Mouse (Mus musculus) heart, postnatal 10 days (tissue): ENCODE results near the gene Olfr193. TPM values are rescaled to one million over a fixed set of nuclear protein-coding genes. Genes with fewer than 3 reads are reported as not detected.
"Not testable (repeated sequence)": the region's sequence is repeated elsewhere in the genome, so short reads cannot be mapped to it uniquely, and the experiment has no call there.

Experiments used
- DNase-seq, 2 experiments: peaks; one replicate each; pipeline ENCODE4 v3.0.0; 2021
- intact Hi-C: fragments of 180-260 bp; cut with DNase I; formaldehyde crosslinking; loops from one replicate; pipeline ENCODE4 v1.15.1; 2025
- total RNA-seq, 2 experiments: library from RNA; stranded (reverse); gene quantifications; 2 replicates each; pipeline ENCODE4 v1.2.3; 2021

The Olfr193 gene
- not detected for total RNA-seq

GRCm38 (mm10) chr16:59111781-59112180, at the start of gene Olfr193:
TSS of gene Olfr193 (minus strand) at chr16:59111881.
- DNase-seq = no peak

GRCm38 (mm10) chr16:59151996-59152395, 40.3 kb upstream of the Olfr193 start:
- intact Hi-C loops = no loop called here
- no peak for DNase-seq

More at GRCm38 (mm10) chr16:59111781-59112180, at the start of gene Olfr193:
- intact Hi-C loops = no loop called here

- intact Hi-C loops = no loop called here
- DNase-seq = no peak
Measured at GRCm38 (mm10) chr16:59146746-59147145, 35.1 kb upstream of the Olfr193 start, which contains the start of gene Olfr195. TSS of gene Olfr195 (plus strand) at chr16:59147046.

GRCm38 (mm10) chr16:59141105-59141504, 29.4 kb upstream of the Olfr193 start:
- no peak for DNase-seq
- intact Hi-C loops = no loop called here

- intact Hi-C loops = no loop called here
- DNase-seq = no peak
Measured at GRCm38 (mm10) chr16:59130740-59131139, 19.1 kb upstream of the Olfr193 start.

- intact Hi-C loops = no loop called here
- DNase-seq = no peak
Measured at GRCm38 (mm10) chr16:59120969-59121368, 9.3 kb upstream of the Olfr193 start, which contains the start of gene Olfr194. TSS of gene Olfr194 (minus strand) at chr16:59121069.

- intact Hi-C loops, DNase-seq: not testable (repeated sequence)
Measured at GRCm38 (mm10) chr16:59108522-59108921, 3.2 kb downstream of the Olfr193 start.

- intact Hi-C loops = no loop called here
- DNase-seq = no peak
Measured at GRCm38 (mm10) chr16:59105312-59105711, 6.4 kb downstream of the Olfr193 start.

- DNase-seq, intact Hi-C loops: not testable (repeated sequence)
Measured at GRCm38 (mm10) chr16:59089722-59090121, 22.0 kb downstream of the Olfr193 start, which contains the start of gene Olfr191. TSS of gene Olfr191 (minus strand) at chr16:59089822.

- intact Hi-C loops = not testable (repeated sequence)
Measured at GRCm38 (mm10) chr16:59081113-59081512, 30.6 kb downstream of the Olfr193 start.

GRCm38 (mm10) chr16:59077905-59078304, 33.8 kb downstream of the Olfr193 start, which contains the start of gene Olfr190:
TSS of gene Olfr190 (minus strand) at chr16:59078005.
- intact Hi-C loops = no loop called here
- no peak for DNase-seq

More at GRCm38 (mm10) chr16:59081113-59081512, 30.6 kb downstream of the Olfr193 start:
- DNase-seq = not testable (repeated sequence)

- no peak for DNase-seq
- intact Hi-C loops = no loop called here
Measured at GRCm38 (mm10) chr16:59073520-59073919, 38.2 kb downstream of the Olfr193 start.

GRCm38 (mm10) chr16:59071755-59072154, 39.9 kb downstream of the Olfr193 start:
- no peak for DNase-seq
- intact Hi-C loops = no loop called here

- DNase-seq, intact Hi-C loops: not testable (repeated sequence)
Measured at GRCm38 (mm10) chr16:59062411-59062810, 49.3 kb downstream of the Olfr193 start.

Other genes starting within 250 kb of the Olfr193 start
- gene Olfr177, start 237.1 kb downstream of the Olfr193 start, total RNA-seq = not detected
- gene Olfr178, start 219.8 kb downstream of the Olfr193 start, total RNA-seq = not detected
- not detected for gene Olfr181, start 183.1 kb downstream of the Olfr193 start, total RNA-seq
- not detected for gene Olfr180, start 182.5 kb downstream of the Olfr193 start, total RNA-seq
- not detected for gene Olfr183, start 116.5 kb downstream of the Olfr193 start, total RNA-seq
- gene Olfr186, start 81.6 kb downstream of the Olfr193 start, total RNA-seq = not detected
- gene Olfr187, start 72.1 kb downstream of the Olfr193 start, total RNA-seq = not detected
- gene Olfr190, start 33.9 kb downstream of the Olfr193 start, total RNA-seq = not detected
- not detected for gene Olfr191, start 22.1 kb downstream of the Olfr193 start, total RNA-seq
- not detected for gene Olfr194, start 9.2 kb upstream of the Olfr193 start, total RNA-seq
- gene Olfr195, start 35.2 kb upstream of the Olfr193 start, total RNA-seq = not detected
- gene Olfr196, start 58.6 kb upstream of the Olfr193 start, total RNA-seq = not detected
- gene Olfr198, start 91.7 kb upstream of the Olfr193 start, total RNA-seq = not detected
- gene Olfr199, start 107.9 kb upstream of the Olfr193 start, total RNA-seq = not detected
- gene Olfr201, start 160.8 kb upstream of the Olfr193 start, total RNA-seq = not detected
- not detected for gene Olfr202, start 174.9 kb upstream of the Olfr193 start, total RNA-seq
- not detected for gene Olfr203, start 187.0 kb upstream of the Olfr193 start, total RNA-seq
- gene Olfr204, start 206.4 kb upstream of the Olfr193 start, total RNA-seq = not detected
- gene Olfr205, start 219.3 kb upstream of the Olfr193 start, total RNA-seq = not detected
- gene Olfr206, start 237.4 kb upstream of the Olfr193 start, total RNA-seq = not detected